Mouse (Mus musculus) naive thymus-derived CD4-positive, alpha-beta T cell, adult 2 months (primary cell): ENCODE results near the gene Olfr1330.
"Not testable (repeated sequence)": the region's sequence is repeated elsewhere in the genome, so short reads cannot be mapped to it uniquely, and the experiment has no call there.

Source experiments
- DNase-seq: peaks from one replicate; pipeline ENCODE4 v3.0.0-alpha.2; 2011; ENCODE audit warnings: low read depth

Gene Olfr1330

GRCm38 (mm10) chr4:118888297-118888696 is at the start of gene Olfr1330:
Olfr1330 (plus strand) TSS chr4:118888597.
- DNase-seq = no peak

DNA sequence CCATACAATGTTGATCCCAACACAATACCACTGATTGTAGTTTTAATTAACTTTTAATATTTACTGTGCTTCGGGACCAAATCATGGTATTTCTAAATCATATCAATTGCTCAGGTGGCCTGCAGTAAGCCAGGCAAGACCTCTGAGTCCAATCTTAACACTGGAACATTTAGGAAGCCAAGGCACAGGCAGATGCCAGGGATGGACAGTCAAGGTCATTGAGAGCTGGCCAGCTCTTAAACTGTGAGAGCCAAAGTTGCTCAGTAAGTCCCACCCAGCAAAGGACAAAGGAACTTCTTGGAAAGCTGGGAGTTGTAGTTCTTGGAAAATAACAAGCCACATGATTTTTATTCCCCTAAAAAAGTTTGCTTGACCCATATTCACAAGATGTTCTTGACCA is 26.6 kb upstream of the Olfr1330 start:
- DNase-seq = no peak

- no peak for DNase-seq
Observed at GRCm38 (mm10) chr4:118862704-118863103, 25.7 kb upstream of the Olfr1330 start.

- DNase-seq = no peak
Observed at GRCm38 (mm10) chr4:118864349-118864748, 24.0 kb upstream of the Olfr1330 start, which contains the start of gene Olfr1331. Olfr1331 (plus strand) TSS chr4:118864649.

DNA sequence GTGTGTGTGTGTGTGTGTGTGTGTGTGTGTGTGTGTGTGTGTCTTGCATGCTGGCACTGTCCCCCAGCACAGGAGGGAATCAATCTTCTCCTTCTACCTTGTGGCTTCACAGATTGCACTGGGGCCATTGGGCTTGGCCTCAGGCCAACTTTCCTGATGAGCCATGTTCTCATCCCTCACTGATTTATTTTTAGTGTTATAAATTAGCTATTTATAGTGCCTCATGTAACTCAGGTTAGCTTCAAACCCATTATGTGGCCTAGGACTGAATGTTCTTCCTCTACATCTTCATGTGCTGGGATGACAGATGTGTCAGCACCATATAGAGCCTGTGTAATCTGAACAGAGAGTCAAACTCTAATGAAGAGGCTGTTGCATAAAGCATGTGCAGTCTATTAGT is 20.8 kb upstream of the Olfr1330 start:
- DNase-seq = no peak

- no peak for DNase-seq
Observed at GRCm38 (mm10) chr4:118901981-118902380, 13.6 kb downstream of the Olfr1330 start.

DNA sequence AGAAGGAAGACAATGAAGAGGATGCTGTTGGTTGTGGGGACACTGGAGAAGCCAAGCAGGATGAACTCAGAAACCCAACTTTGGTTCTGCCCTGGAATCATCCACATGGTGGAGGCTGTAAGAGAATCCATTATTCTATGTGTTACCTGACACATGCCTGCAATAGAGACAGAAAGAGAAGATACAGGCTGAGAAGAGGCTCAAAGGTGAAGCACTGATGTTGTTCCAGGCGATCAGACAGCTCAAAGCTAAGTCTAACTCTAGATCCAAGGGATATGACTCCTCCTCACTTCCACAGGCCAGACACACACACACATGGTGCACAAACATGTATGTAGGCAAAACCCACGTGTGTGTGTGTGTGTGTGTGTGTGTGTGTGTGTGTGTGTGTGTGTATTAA is 29.0 kb downstream of the Olfr1330 start, which contains the start of gene Olfr1329:
Gene Olfr1329 (minus strand): TSS at position 101 of the 400 bp plus-strand sequence.
- not testable (repeated sequence) for DNase-seq

DNA sequence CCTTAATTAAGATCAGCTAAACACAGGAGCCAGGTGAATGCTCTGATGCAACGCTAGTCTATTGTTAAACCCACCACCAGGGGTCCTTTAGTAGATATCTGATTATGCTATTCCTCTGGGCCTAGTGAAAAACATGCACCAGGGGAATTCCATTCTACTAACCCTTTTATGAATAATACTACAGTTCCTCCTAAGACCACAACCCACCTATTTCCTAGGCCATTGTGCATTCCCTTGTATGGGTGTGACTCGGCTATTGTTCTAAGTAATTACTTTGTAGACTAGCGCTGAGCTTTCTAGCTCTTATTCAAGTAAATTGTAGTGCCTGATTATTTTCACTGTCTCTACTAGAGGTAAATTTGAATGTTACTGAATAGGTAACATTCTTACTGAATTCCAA is 42.9 kb downstream of the Olfr1330 start:
- not testable (repeated sequence) for DNase-seq

GRCm38 (mm10) chr4:118938512-118938911 is 50.1 kb downstream of the Olfr1330 start, which contains the start of gene Olfr1328:
Olfr1328 (minus strand) TSS chr4:118938612.
- DNase-seq = no peak
